Mouse (Mus musculus) MEL (cell line): ENCODE results near the gene St6galnac4.

ENCODE experiments used
- BHLHE40 ChIP-seq: IDR thresholded peaks from 2 replicates; pipeline ENCODE4 v1.6.1; 2012; ENCODE audit warnings: low read depth, mild to moderate bottlenecking, inconsistent platforms, low read length, improper control_type of control experiment, borderline replicate concordance
- CHD1 ChIP-seq: IDR thresholded peaks from 2 replicates; pipeline ENCODE4 v1.6.1; 2012; ENCODE audit warnings: low read depth, mild to moderate bottlenecking, inconsistent platforms, low read length, improper control_type of control experiment
- CHD2 ChIP-seq: IDR thresholded peaks from 2 replicates; pipeline ENCODE4 v1.6.1; 2011; ENCODE audit warnings: low read length, improper control_type of control experiment
- CTCF ChIP-seq, 3 experiments: IDR thresholded peaks in 2 of 3; conservative IDR thresholded peaks in 1 of 3; 2 replicates each; pipeline ENCODE4 v1.5.1; 2011 to 2012; ENCODE audit warnings: low read length in 3 of 3, low read depth in 2 of 3, mild to moderate bottlenecking in 2 of 3, improper control_type of control experiment in 1 of 3, inconsistent platforms in 1 of 3, mixed read lengths in 1 of 3, moderate library complexity in 1 of 3; ENCODE audit not compliant: control insufficient read depth in 1 of 3, insufficient read depth in 1 of 3, poor library complexity in 1 of 3, severe bottlenecking in 1 of 3
- EP300 ChIP-seq, 2 experiments: IDR thresholded peaks; 2 replicates each; pipeline ENCODE4 v1.6.1; 2011; ENCODE audit warnings: improper control_type of control experiment in 2 of 2, low read length in 2 of 2, low read depth in 1 of 2, mild to moderate bottlenecking in 1 of 2
- MAZ ChIP-seq: IDR thresholded peaks from 2 replicates; pipeline ENCODE4 v1.6.1; 2012; ENCODE audit warnings: low read depth, mild to moderate bottlenecking, inconsistent platforms, low read length, improper control_type of control experiment
- MYC ChIP-seq: IDR thresholded peaks from 2 replicates; pipeline ENCODE4 v1.6.1; 2011; ENCODE audit warnings: low read depth, mild to moderate bottlenecking, low read length, improper control_type of control experiment, moderate library complexity
- NRF1 ChIP-seq: IDR thresholded peaks from 2 replicates; pipeline ENCODE4 v1.6.1; 2014; ENCODE audit warnings: low read depth, mild to moderate bottlenecking, inconsistent platforms, low read length, improper control_type of control experiment, moderate library complexity; ENCODE audit not compliant: poor library complexity, insufficient read depth, severe bottlenecking
- POLR2A ChIP-seq, 2 experiments: IDR thresholded peaks; 2 replicates each; pipeline ENCODE4 v1.6.1; 2011 to 2012; ENCODE audit warnings: low read length in 2 of 2, mild to moderate bottlenecking in 2 of 2, control low read depth in 1 of 2, improper control_type of control experiment in 1 of 2, low read depth in 1 of 2, moderate library complexity in 1 of 2; ENCODE audit not compliant: control insufficient read depth in 1 of 2, insufficient read depth in 1 of 2, poor library complexity in 1 of 2
- POLR2AphosphoS5 ChIP-seq: IDR thresholded peaks from 2 replicates; pipeline ENCODE4 v1.6.1; 2012; ENCODE audit warnings: low read depth, borderline replicate concordance, mild to moderate bottlenecking, inconsistent platforms, low read length, moderate library complexity, mixed read lengths
- RCOR1 ChIP-seq: IDR thresholded peaks from 2 replicates; pipeline ENCODE4 v1.6.1; 2012; ENCODE audit warnings: low read depth, mild to moderate bottlenecking, inconsistent platforms, low read length, improper control_type of control experiment
- UBTF ChIP-seq: IDR thresholded peaks from 2 replicates; pipeline ENCODE4 v1.6.1; 2012; ENCODE audit warnings: low read depth, mild to moderate bottlenecking, inconsistent platforms, low read length, improper control_type of control experiment, moderate library complexity, borderline replicate concordance; ENCODE audit not compliant: insufficient read depth
- USF1 ChIP-seq: IDR thresholded peaks from 2 replicates; pipeline ENCODE4 v1.6.1; 2014; ENCODE audit warnings: low read depth, mild to moderate bottlenecking, inconsistent platforms, low read length, improper control_type of control experiment, moderate library complexity
- ZKSCAN1 ChIP-seq: IDR thresholded peaks from 2 replicates; pipeline ENCODE4 v1.6.1; 2012; ENCODE audit warnings: low read depth, mild to moderate bottlenecking, inconsistent platforms, low read length, improper control_type of control experiment, moderate library complexity

DNA sequence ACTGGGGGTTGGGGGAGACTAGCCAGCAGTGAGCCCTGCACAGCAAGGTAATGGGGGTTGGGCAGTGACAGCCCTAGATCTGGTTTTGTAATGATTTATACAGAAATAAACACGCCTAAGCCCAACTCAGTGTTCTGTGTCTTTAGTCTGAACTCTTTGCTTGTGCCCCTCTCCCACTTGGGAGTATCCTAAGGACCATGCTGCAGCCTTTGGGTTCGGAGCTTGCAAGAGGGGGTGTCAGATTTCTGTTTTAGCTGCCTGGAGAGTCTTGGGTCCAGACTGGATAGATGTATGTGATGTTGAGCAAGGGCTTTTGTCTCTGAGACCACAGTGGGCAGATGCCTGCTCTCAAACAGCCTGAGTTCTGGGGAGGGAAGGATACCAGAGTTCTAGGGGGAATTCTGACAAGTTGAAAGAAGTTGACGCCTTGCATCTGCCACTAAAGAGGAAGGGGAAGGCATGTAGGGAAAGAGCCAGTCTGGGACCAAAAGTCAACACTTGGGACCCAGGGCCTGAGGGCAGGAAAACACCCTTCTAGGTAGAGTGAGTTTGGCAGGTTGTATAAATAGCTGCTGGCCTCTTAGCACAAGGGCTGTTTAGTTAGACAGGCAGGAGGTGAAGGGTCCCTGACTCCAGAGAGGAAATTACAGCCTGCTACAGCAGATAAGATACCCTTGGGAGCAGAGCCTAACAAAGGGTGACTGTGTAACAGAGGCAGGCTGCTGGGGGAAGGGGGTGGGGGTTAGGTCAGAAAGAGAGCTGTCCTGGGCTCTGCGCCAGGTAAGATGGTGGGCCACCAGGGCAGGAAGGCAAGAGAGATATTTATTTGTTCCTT, 34.0 kb downstream of the St6galnac4 start:
- TF ChIP-seq USF1 (no peak), CTCF (IDR thresholded peaks at IDR 0.05 in 2 of 3, conservative IDR thresholded peaks at IDR 0.05 in 1 of 3; ENCODE audit: control insufficient read depth in 1 of 3, insufficient read depth in 1 of 3, low read depth in 2 of 3, low read length in 3 of 3, poor library complexity in 1 of 3, severe bottlenecking in 1 of 3) (no peak), POLR2A (IDR thresholded peaks at IDR 0.05; ENCODE audit: control insufficient read depth in 1 of 2, insufficient read depth in 1 of 2, low read depth in 1 of 2, low read length in 2 of 2, poor library complexity in 1 of 2) (no peak), MAZ (peak; percentile 62; the same call in 1 of the 2 replicates), CHD2 (no peak), EP300 (IDR thresholded peaks at IDR 0.05; ENCODE audit: low read depth in 1 of 2, low read length in 2 of 2) (peak in 1 of 2 experiments; percentile 63; a peak in 3 of 4 replicates), ZKSCAN1 (no peak), UBTF (no peak), NRF1 (no peak), MYC (no peak), RCOR1 (no peak), BHLHE40 (peak; percentile 55; the same call in 1 of the 2 replicates), POLR2AphosphoS5 (no peak), CHD1 (no peak)
